Mouse (Mus musculus) CH12.LX (cell line): ENCODE measurements around the gene Icmt.
A peak's percentile ranks its signal among the peaks of the same experiment; 100 is the strongest.

ENCODE experiments used
- POLR2A ChIP-seq: IDR thresholded peaks from 2 replicates; pipeline ENCODE4 v1.6.1; 2011; ENCODE audit warnings: low read depth, mild to moderate bottlenecking, improper control_type of control experiment, low read length
- SIN3A ChIP-seq: IDR thresholded peaks from 2 replicates; pipeline ENCODE4 v1.6.1; 2012; ENCODE audit warnings: low read length, improper control_type of control experiment, inconsistent platforms
- UBTF ChIP-seq: IDR thresholded peaks from 2 replicates; pipeline ENCODE4 v1.6.1; 2012; ENCODE audit warnings: low read depth, mild to moderate bottlenecking, inconsistent platforms, low read length, improper control_type of control experiment, moderate library complexity

DNA sequence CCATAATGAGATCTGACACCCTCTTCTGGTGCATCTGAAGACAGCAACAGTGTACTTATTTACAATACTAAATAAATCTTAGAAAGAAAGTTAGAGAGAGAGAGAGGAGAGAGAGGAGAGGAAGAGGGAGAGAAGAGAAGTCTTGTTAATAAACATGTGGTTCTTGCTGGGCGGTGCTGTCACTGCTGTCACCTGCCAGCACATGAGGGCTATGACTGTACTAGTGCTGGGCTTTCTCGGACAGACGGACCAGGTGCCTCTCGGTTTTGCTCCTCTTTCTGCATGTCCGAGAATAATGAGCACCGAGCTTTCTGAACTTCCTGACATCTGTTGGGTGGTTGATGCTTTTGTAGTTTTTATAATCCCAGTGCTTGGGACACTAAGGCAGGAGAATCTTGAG, 46.4 kb upstream of the Icmt start:
- peak; percentile 58 for TF ChIP-seq SIN3A
- TF ChIP-seq POLR2A: no peak
- no peak for TF ChIP-seq UBTF
